Comparison of ENCODE assay signal across 8 mouse cellular contexts in the genomic region with DNA sequence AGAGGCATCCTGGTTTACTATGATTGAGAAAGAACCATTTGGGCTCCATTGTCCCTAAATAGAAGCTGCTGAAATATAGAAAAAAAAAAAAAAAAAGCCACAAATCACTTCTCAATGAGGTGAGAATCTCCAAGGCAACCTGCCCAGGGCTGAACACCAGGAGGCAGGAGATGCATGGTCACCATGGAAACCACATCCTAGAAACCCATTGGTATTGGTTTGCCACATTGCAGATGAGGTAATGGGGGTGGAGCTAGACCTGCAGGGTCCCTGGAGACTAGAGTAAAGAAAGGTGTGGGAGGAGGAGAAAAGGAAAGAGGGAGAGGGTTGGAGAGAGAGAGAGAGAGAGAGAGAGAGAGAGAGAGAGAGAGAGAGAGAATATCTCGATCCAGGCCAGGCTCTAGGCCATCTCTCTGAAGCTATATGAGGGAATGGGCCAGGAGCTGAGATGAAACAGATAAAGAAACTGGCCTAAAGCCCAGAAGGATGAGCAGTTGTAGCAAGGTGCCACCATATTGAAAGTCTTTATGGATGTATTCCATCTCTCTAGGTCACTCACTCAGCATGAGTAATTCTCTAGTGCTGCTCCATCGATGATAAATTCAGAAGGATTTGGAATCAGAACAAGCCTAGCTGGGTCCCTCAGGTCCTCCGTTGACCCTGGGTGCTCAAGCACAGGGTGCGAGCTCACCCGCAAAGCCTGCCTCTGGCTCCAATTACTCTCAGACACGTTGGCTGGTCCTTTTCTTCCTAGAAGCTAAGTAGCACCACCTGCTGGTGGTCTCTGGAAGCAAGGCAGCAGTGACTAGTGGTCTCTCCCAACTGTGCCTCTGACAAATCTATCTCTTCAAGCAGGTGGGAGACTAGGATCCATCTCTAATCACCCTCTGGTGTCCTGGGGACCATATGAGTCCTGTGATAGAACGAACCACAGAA. TPM values are rescaled to one million over a fixed set of nuclear protein-coding genes. Genes with fewer than 3 reads are reported as not detected.
A peak's percentile ranks its signal among the peaks of the same experiment; 100 is the strongest.
DNase-seq lines count a peak whose midpoint lies in the region; ATAC-seq lines count a peak whose summit lies in the region.

No protein-coding gene starts in this region.

- no peak overlapping the region for H3K4me3 ChIP-seq in limb, embryonic 12.5 days (replicated peaks)
- no peak overlapping the region for H3K4me3 ChIP-seq in stomach, embryonic 16.5 days (replicated peaks; ENCODE audit: low read length)

- H3K27ac ChIP-seq in limb, embryonic 12.5 days, result no peak overlapping the region
- no peak overlapping the region for H3K27ac ChIP-seq in stomach, embryonic 16.5 days (ENCODE audit: low read length)

- peak overlapping the region; percentile 19; the same call in 1 of the 2 replicates for H3K4me2 ChIP-seq in limb, embryonic 12.5 days
- H3K4me2 ChIP-seq in stomach, embryonic 16.5 days (ENCODE audit: low read depth, low read length), result no peak overlapping the region

- no peaks in the 10 kb centered on the region for H3K36me3 ChIP-seq in limb, embryonic 12.5 days
- H3K36me3 ChIP-seq in stomach, embryonic 16.5 days (ENCODE audit: control insufficient read depth, insufficient read depth, low read length), result no peaks in the 10 kb centered on the region

- peak; percentile 10 to 19 for DNase-seq in monocyte, adult 2 months (ENCODE audit: low read depth in 1 of 2, low spot score in 2 of 2)
- peak; percentile 87 to 91 for DNase-seq in cerebellum, postnatal 25 days
- peak; percentile 74 to 85 for DNase-seq in frontal cortex, postnatal 36 days (ENCODE audit: low spot score in 2 of 2)
- peak; percentile 72 for DNase-seq in kidney, adult 9 months
- DNase-seq in naive thymus-derived CD4-positive, alpha-beta T cell, adult 2 months (ENCODE audit: low read depth), result peak; percentile 20

- 11% methylated on average over 7 of the region's 7 CpGs for WGBS in limb, embryonic 12.5 days
- WGBS in stomach, embryonic 16.5 days, result 13% methylated on average over 7 of the region's 7 CpGs

- H3K27me3 ChIP-seq in limb, embryonic 12.5 days, result peaks cover 17% of the 10 kb centered on the region
- 0 out of 2 replicates have a peak, but pooled peaks cover 7% of the 10 kb centered on the region for H3K27me3 ChIP-seq in stomach, embryonic 16.5 days (ENCODE audit: control insufficient read depth, insufficient read depth, low read length)

- no peak overlapping the region for H3K9ac ChIP-seq in limb, embryonic 12.5 days (replicated peaks)
- no peak overlapping the region for H3K9ac ChIP-seq in stomach, embryonic 16.5 days (ENCODE audit: low read length)

- peaks cover 25% of the 10 kb centered on the region for H3K4me1 ChIP-seq in limb, embryonic 12.5 days (replicated peaks)
- no peaks in the 10 kb centered on the region for H3K4me1 ChIP-seq in stomach, embryonic 16.5 days (ENCODE audit: control insufficient read depth, insufficient read depth, low read length)

- no peak for ATAC-seq in monocyte, adult 5-6 weeks (replicated peaks; ENCODE audit: insufficient number of reproducible peaks, low FRiP score, low TSS enrichment, poor library complexity, severe bottlenecking)
- ATAC-seq in limb, embryonic 12.5 days (ENCODE audit: insufficient number of reproducible peaks, insufficient read depth, low FRiP score, low TSS enrichment, low read depth), result peak; percentile 34; the same call in 1 of the 2 replicates
- ATAC-seq in stomach, embryonic 16.5 days (ENCODE audit: insufficient read depth, low FRiP score), result peak; percentile 43; the same call in 1 of the 2 replicates

- H3K9me3 ChIP-seq in limb, embryonic 12.5 days, result no peaks in the 10 kb centered on the region
- no peaks in the 10 kb centered on the region for H3K9me3 ChIP-seq in stomach, embryonic 16.5 days (replicated peaks; ENCODE audit: control insufficient read depth, low read length)

RNA-seq across cellular contexts. Expression of gene Neurog3, which starts 31.1 kb away (rescaled TPM):
- total RNA-seq in monocyte, adult 5-6 weeks (2017), result not detected in 3 replicates
- polyA plus RNA-seq in limb, embryonic 12.5 days (2016; fragmentation: Nextera tagmentation; extraction: Ambion mirVana), result not detected in 2 replicates
- polyA plus RNA-seq in stomach, embryonic 16.5 days (2015; fragmentation: Nextera tagmentation; extraction: Ambion mirVana), result 4.4 and 5.2 TPM in 2 replicates

RNA-seq across cellular contexts. Expression of gene Fam241b, which starts 41.9 kb away (rescaled TPM):
- 0.86 TPM in 1 of 3 replicates, not detected in the others for total RNA-seq in monocyte, adult 5-6 weeks (2017)
- 18.7 and 19.0 TPM in 2 replicates for polyA plus RNA-seq in limb, embryonic 12.5 days (2016; fragmentation: Nextera tagmentation; extraction: Ambion mirVana)
- 18.0 and 21.6 TPM in 2 replicates for polyA plus RNA-seq in stomach, embryonic 16.5 days (2015; fragmentation: Nextera tagmentation; extraction: Ambion mirVana)

Comparison
In these comparisons a context has a peak if more than half of its experiments do, and no peak if none do; other contexts are left out.
1. DNase-seq: peak in every context shown above with its lines; median percentile 89 in cerebellum, postnatal 25 days; 80 in frontal cortex, postnatal 36 days; 72 in kidney, adult 9 months; 20 in naive thymus-derived CD4-positive, alpha-beta T cell, adult 2 months; 14 in monocyte, adult 2 months.